Mouse (Mus musculus): ENCODE measurements around the gene Mroh2a.

The Mroh2a gene

GRCm38 (mm10) chr1:88260604-88261377 is 34.0 kb downstream of the Mroh2a start:
- no peak for DNase-seq

- DNase-seq, result no peak
Measured at GRCm38 (mm10) chr1:88261706-88262105, 34.9 kb downstream of the Mroh2a start.

DNA sequence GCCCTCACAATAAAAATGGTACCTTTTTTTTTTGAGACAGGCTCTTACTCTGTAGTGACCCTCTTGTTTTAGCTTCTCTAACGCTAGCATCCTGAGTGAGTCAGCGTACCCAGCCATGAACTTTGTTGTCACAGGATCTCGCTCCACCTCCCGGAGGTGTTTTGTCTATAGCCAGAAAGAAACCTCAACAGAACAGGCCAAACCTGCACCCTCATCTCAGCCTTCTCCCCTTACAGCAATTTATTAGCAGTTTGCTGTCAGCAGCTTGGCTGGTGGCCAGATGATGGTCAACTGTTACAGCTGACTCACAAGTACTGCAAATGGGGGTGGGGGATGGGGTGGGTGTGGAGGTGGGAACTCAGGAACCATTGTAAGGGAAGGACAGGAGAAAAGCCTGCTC is 35.5 kb downstream of the Mroh2a start:
- DNase-seq, result peak in 1 of 2 experiments; percentile 71

DNA sequence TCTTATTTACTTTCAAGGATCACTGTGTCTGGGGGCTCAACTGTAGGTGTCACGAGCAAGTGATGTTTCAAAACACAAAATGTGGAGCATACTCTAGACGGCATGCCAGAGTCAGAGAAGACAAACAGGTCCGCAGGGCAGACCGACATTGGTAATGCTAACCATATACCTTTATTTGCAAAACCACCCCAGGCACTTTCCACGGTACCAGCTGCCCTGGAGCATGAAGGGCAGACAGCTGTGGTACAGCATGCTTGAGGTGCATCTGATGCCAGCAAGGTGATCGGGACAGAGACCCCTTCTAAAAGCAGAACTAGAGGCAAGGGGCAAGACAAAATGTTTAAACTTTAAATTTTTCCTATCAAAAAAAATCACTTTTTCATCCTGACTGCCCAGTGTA is 36.2 kb downstream of the Mroh2a start:
- no peak for DNase-seq

- no peak for DNase-seq
Measured at GRCm38 (mm10) chr1:88263778-88264177, 37.0 kb downstream of the Mroh2a start.

DNA sequence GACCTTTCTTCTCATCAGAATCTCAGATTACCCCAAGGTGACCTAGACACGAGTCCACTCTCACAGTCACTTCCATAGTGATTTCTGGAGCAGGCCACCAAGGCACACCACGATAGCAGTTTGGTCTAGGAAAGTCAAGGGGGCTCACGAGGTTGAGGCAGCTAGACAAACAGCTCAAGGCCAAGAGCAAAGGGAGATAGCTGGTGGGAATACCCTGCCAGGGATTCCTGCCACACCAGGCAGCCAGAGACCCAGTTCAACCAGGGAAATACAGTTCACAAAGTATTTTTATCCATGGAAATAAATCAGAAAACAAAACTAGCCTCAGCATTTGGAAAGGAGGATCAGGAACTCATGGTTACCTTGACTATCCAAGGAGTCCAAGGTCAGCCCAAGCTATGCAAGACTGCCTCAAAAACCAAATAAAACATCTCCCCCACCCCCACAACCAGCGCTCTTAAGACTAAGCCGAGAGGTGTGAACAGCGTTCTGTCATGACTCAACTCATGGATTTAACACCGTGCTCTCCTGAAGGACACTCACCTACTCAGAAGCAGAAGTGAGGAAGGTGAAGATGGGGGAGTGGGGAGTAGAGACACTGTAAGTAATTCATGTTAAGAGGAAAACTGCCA is 37.6 kb downstream of the Mroh2a start:
- DNase-seq, result no peak

- DNase-seq, result no peak
Measured at GRCm38 (mm10) chr1:88264869-88265240, 38.1 kb downstream of the Mroh2a start.

GRCm38 (mm10) chr1:88266123-88266522 is 39.3 kb downstream of the Mroh2a start:
- no peak for DNase-seq

- DNase-seq, result no peak
Measured at GRCm38 (mm10) chr1:88267489-88267888, 40.7 kb downstream of the Mroh2a start.

DNA sequence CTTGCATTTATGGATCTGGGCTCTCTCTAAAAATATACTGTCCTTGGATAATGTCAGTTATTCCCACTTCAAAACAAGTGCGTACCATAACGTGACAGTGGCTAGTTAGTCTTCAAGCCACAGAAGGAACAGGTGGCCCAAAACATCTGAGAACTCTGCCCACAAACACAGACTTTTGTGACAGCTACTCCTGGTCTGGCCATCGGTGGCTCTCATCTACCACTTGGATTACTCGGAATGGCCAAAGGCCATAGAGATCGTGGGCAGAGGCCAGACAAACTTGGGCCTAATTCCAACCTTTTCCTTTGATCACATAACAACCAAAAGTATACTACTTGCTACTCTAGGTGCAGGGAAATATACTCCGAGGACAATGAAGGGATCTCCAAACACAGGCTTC is 41.3 kb downstream of the Mroh2a start:
- peak in 1 of 2 experiments; percentile 9 for DNase-seq

DNA sequence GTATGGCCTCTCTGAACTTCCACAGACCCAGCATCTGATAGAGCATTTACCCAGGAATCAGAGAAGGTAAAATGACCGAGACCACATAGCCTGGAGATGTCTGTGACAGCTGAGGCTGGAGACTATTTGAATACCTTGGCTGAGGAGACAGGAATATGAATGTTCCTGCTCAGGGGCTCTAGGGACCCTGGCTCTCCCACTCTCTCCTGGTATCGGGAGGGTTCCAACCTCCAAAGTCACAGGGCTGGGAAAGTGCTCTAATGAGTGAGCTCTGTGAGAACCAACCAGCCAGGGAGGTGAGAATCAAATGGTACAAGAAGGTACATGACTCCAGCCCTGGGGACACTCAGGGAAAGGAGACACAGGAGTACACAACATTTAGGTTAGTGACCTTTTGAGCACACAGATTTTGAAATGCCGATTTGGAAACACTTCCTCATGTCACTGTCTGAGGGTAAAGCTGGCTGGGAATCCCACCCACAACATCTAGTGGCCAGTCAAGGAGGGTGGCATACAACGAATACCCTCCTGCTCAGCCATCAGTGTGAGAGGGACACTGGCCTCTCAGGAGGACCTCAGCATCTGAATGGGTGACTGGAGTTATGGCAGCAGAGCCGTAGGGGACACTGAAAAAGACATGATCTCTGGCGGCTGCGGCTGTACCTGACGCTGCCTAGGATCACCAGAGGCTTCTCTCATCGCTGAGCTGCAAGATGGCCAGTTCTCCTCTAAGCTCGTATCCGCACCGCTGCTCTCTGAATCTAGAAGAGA is 42.9 kb downstream of the Mroh2a start:
- DNase-seq, result peak in 1 of 2 experiments; percentile 24

- peak in 1 of 2 experiments; percentile 8 for DNase-seq
Measured at GRCm38 (mm10) chr1:88272851-88273250, 46.1 kb downstream of the Mroh2a start.

- DNase-seq, result peak in 1 of 2 experiments; percentile 13
Measured at GRCm38 (mm10) chr1:88273326-88273725, 46.5 kb downstream of the Mroh2a start.

DNA sequence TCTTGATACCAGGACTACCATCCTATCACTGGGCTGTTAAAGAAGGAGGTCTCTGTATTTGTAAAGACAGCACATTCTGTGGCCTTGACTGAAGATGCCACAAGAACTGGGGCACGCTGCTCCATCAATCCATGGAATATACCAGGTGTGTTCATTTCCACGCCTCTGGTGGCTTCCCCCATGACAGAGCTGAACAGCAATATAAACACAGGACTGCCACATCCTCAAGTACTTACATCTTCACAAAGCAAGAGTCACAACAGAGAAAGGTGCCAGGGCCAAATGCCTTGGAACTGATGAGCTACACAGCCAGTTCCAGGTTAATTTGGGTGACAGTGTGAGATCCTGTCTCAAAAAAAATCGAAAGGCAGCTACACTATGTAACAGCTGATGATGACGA is 47.0 kb downstream of the Mroh2a start:
- DNase-seq, result no peak

GRCm38 (mm10) chr1:88274371-88275077 is 47.7 kb downstream of the Mroh2a start:
- peak in 1 of 2 experiments; percentile 9 for DNase-seq

- no peak for DNase-seq
Measured at GRCm38 (mm10) chr1:88275078-88275680, 48.4 kb downstream of the Mroh2a start.

GRCm38 (mm10) chr1:88275698-88276523 is 49.1 kb downstream of the Mroh2a start:
- DNase-seq, result no peak

DNA sequence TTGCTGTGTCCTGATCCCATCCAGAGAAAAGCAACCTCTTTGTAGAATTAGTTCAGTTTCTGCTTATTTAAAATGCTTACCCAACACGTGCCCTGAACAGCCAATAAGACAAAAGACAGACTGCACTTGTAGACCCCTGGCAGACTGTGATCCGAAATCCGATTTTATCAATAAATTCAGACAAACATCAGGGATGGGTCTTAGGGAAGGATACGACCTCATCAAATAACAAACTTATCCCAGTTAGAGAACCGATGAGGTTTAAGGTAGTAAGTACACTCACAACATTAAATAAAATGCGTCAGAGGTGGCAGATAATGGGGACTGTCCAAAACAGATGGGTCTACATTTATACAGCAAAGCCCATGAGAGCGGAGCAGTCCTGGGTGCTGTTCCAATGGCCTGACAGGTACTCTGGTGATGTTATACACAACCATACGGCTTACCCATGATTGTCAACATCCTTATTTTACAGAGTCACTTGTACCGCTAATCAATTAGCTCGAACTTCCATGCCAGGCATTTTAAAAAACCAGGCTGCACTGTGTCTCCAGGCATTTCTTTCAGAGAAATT is 49.8 kb downstream of the Mroh2a start:
- no peak for DNase-seq

- peak; percentile 100 for DNase-seq
Measured at GRCm38 (mm10) chr1:88277098-88277817, 50.5 kb downstream of the Mroh2a start, which contains the start of the genes Hjurp and Trpm8. TSS of gene Hjurp (minus strand) at chr1:88277633. TSS of gene Trpm8 (plus strand) at chr1:88277661.

DNA sequence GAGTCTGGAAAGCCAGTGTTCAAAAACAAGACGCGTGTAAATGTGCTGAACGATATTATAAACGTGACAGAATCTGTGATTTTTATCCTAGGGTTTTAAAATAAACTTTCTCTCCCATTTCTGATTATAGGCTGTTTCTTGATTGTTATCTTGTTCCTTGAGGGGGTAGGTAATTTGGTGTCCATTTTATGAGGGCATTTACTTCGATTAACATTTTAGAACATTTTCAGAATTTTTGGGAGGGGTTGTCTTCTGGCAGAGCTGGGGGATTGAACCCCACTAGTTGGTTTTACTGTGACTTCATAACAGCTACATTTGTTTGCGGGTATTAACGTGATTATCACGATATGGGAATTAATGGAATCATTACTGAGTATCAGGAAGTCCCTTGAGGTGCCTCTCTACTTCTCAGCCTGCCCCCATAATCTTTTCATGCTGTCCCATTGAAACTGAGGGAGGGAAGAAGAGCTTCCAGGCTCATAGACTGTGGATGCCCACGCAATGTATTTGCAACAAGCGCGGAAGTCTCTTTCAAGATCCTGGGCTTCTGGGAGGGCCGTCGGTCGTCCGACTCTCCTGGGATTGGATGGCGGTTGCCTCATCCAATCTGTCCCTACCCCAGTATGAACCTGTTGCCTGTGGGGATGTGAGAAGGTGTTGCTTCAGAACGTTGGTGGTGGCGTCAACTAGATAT is 51.2 kb downstream of the Mroh2a start:
- DNase-seq, result peak in 1 of 2 experiments; percentile 30

Measured in lung, adult 18-20 months (tissue).